In the genomic region with DNA sequence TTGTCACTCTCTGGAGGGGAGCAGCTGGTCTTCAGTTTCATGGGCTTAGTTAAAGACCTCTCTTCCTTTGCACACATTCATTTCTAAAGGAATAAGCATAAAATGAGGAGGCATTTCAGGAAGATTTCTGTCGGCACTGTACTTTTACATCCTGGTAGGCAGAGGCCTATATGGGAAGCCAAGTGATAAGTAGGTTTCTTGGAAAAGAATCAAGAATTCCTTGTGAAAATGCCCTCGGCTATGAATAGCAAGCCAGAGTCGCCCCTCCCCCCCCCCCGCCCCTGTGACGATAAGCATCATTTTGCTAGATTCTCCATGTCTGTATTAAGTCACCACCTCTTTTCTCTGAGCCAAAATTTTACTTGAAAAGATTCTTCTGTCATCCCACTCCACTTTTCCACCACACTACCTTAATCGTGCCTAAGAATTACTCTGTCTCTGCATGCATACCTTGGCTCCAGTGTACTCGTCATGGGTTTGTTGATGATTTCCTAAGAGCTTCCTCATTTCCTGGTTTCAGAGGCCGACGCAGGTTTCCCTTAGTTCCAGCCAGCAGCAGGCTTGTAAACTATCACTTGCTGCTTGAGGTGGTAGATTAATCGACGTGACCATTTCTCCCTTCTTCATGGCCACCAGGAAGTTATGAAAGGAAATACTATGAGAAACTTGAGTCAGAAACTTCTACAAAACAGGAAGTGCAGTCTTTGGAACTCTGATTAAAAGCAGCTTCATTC, we compare ENCODE assay signal across 11 mouse cellular contexts. TPM values are rescaled to one million over a fixed set of nuclear protein-coding genes. Genes with fewer than 3 reads are reported as not detected.
DNase-seq lines count a peak whose midpoint lies in the region; ATAC-seq and TF ChIP-seq lines count a peak whose summit lies in the region.
"Had no signal": no experiment of that assay in that cellular context is flagged by ENCODE, and none has a peak within 500 bp of the region (broad histone marks: within the 10 kb centered on the region; RNA-seq: fewer than 3 reads in every experiment).

No protein-coding gene starts in this region.

- H3K27me3 ChIP-seq in heart, adult 2 months (ENCODE audit: control insufficient read depth, insufficient read depth, low read length) = no peaks in the 10 kb centered on the region
- no peaks in the 10 kb centered on the region for H3K27me3 ChIP-seq in CH12.LX (replicated peaks)
- no peaks in the 10 kb centered on the region for H3K27me3 ChIP-seq in heart, postnatal 0 days (ENCODE audit: control insufficient read depth, insufficient read depth, low read length)
- H3K27me3 ChIP-seq: hindbrain, embryonic 15.5 days; midbrain, embryonic 13.5 days had no signal

- no peak overlapping the region for H3K4me3 ChIP-seq in heart, adult 2 months
- peak overlapping the region; percentile 20 to 50 (median 48) for H3K4me3 ChIP-seq in CH12.LX (replicated peaks in 1 of 3; ENCODE audit: low read depth in 2 of 3, low read length in 2 of 3, poor library complexity in 1 of 3)
- no peak overlapping the region for H3K4me3 ChIP-seq in heart, postnatal 0 days (ENCODE audit: low read depth, low read length)
- no peak overlapping the region for H3K4me3 ChIP-seq in left cerebral cortex, adult 2 months
- H3K4me3 ChIP-seq: hindbrain, embryonic 15.5 days; midbrain, embryonic 13.5 days had no signal

- peak; percentile 60; the same call in 1 of the 2 replicates for ATAC-seq in heart, postnatal 0 days (ENCODE audit: insufficient read depth, low read depth)
- ATAC-seq: midbrain, embryonic 13.5 days had no signal

- no peak for TF ChIP-seq EP300 in heart, adult 2 months (IDR thresholded peaks at IDR 0.05; ENCODE audit: insufficient read depth, low read depth, low read length)
- TF ChIP-seq EP300 in CH12.LX (IDR thresholded peaks at IDR 0.05; ENCODE audit: low read length) = no peak
- TF ChIP-seq EP300 in heart, postnatal 0 days (IDR thresholded peaks at IDR 0.05; ENCODE audit: low read depth) = no peak

- TF ChIP-seq CTCF in heart, adult 2 months (IDR thresholded peaks at IDR 0.05) = no peak
- TF ChIP-seq CTCF in CH12.LX (conservative IDR thresholded peaks at IDR 0.05 in 1 of 2, IDR thresholded peaks at IDR 0.05 in 1 of 2; ENCODE audit: low read depth in 2 of 2, low read length in 2 of 2) = no peak
- TF ChIP-seq CTCF in heart, postnatal 0 days (IDR thresholded peaks at IDR 0.05; ENCODE audit: low read depth) = no peak
- TF ChIP-seq CTCF in left cerebral cortex, adult 2 months (IDR thresholded peaks at IDR 0.05) = no peak

- H3K79me2 ChIP-seq in heart, adult 2 months (replicated peaks; ENCODE audit: control insufficient read depth, insufficient read depth, low read length) = no peaks in the 10 kb centered on the region
- H3K79me2 ChIP-seq in CH12.LX (replicated peaks; ENCODE audit: control insufficient read depth, extremely low read depth, insufficient read depth, poor library complexity, severe bottlenecking) = no peaks in the 10 kb centered on the region

- 28% methylated on average over 11 of the region's 11 CpGs for WGBS in heart, adult 2 months
- 27% methylated on average over 10 of the region's 11 CpGs for WGBS in heart, postnatal 0 days

- H3K27ac ChIP-seq in heart, adult 2 months = peak overlapping the region; percentile 65
- H3K27ac ChIP-seq in CH12.LX (ENCODE audit: insufficient read depth, low read depth) = no peak overlapping the region
- peak overlapping the region; percentile 82 for H3K27ac ChIP-seq in heart, postnatal 0 days (ENCODE audit: low read depth)
- no peak overlapping the region for H3K27ac ChIP-seq in left cerebral cortex, adult 2 months
- H3K27ac ChIP-seq: hindbrain, embryonic 15.5 days; midbrain, embryonic 13.5 days had no signal

- peak in 1 of 2 experiments; percentile 6 for DNase-seq in heart, adult 2 months
- DNase-seq in heart, adult 8-10 months (ENCODE audit: low spot score) = no peak
- DNase-seq in CH12.LX (ENCODE audit: extremely low read depth) = peak; percentile 37
- peak; percentile 31 for DNase-seq in heart, postnatal 0 days (ENCODE audit: low spot score)
- peak; percentile 7 to 19 for DNase-seq in lung, postnatal 4 days
- DNase-seq in ovary, postnatal 36 days (ENCODE audit: low spot score) = no peak
- no peak for DNase-seq in layer of hippocampus, adult 9-10 months (ENCODE audit: low spot score)
- DNase-seq in left cerebral cortex, adult 2 months (ENCODE audit: extremely low spot score in 1 of 2, low spot score in 2 of 2) = no peak
- DNase-seq: cerebellum, adult 8-10 months had no signal

- intact Hi-C loops in heart, adult 2 months (cut with DNase I) = loop anchor here (2.0 kb wide), 1 partner anchor 16 kb away; a partner anchor contains a TSS
- intact Hi-C loops in left cerebral cortex, adult 2 months (cut with DNase I) = no loop called here

- no peak for TF ChIP-seq POLR2A in heart, adult 2 months (IDR thresholded peaks at IDR 0.05; ENCODE audit: insufficient read depth, low read depth, low read length)
- 0 out of 2 replicates have a peak, but pooled peaks have one; percentile 27 for TF ChIP-seq POLR2A in CH12.LX (IDR thresholded peaks at IDR 0.05; ENCODE audit: low read depth, low read length)

- H3K36me3 ChIP-seq in heart, adult 2 months (ENCODE audit: control insufficient read depth, insufficient read depth, low read length) = peaks cover 5% of the 10 kb centered on the region
- H3K36me3 ChIP-seq in CH12.LX (replicated peaks in 1 of 2; ENCODE audit: control insufficient read depth in 1 of 2, insufficient read depth in 1 of 2, low read length in 1 of 2) = peaks cover 0 to 2% of the 10 kb centered on the region in 2 experiments
- H3K36me3 ChIP-seq in heart, postnatal 0 days (replicated peaks; ENCODE audit: control insufficient read depth, insufficient read depth, low read length) = 0 out of 2 replicates have a peak, but pooled peaks cover 5% of the 10 kb centered on the region
- H3K36me3 ChIP-seq: hindbrain, embryonic 15.5 days; midbrain, embryonic 13.5 days had no signal

- in situ Hi-C loops in CH12.LX (cut with MboI; ENCODE audit: low pct_ligation_motif_present, low pct_unique_long_range_greater_than_20kb, low sequenced_read_pairs) = no loop called here

- H3K4me2 ChIP-seq in CH12.LX (ENCODE audit: insufficient read depth, low read depth, poor library complexity, severe bottlenecking) = no peak overlapping the region
- peak overlapping the region; percentile 30 for H3K4me2 ChIP-seq in heart, postnatal 0 days (ENCODE audit: low read depth, low read length)
- H3K4me2 ChIP-seq: hindbrain, embryonic 15.5 days; midbrain, embryonic 13.5 days had no signal

- no peaks in the 10 kb centered on the region for H3K9me3 ChIP-seq in CH12.LX (replicated peaks; ENCODE audit: low read length)
- H3K9me3 ChIP-seq in heart, postnatal 0 days (replicated peaks; ENCODE audit: control insufficient read depth, low read length) = no peaks in the 10 kb centered on the region
- H3K9me3 ChIP-seq: hindbrain, embryonic 15.5 days; midbrain, embryonic 13.5 days had no signal

- peaks cover 2% of the 10 kb centered on the region; the same call in 1 of the 2 replicates for H3K4me1 ChIP-seq in heart, adult 2 months (ENCODE audit: control insufficient read depth, insufficient read depth, low read length)
- no peaks in the 10 kb centered on the region for H3K4me1 ChIP-seq in CH12.LX (ENCODE audit: control insufficient read depth in 1 of 2, insufficient read depth in 2 of 2)
- no peaks in the 10 kb centered on the region for H3K4me1 ChIP-seq in heart, postnatal 0 days (ENCODE audit: control insufficient read depth, insufficient read depth)
- H3K4me1 ChIP-seq: hindbrain, embryonic 15.5 days; midbrain, embryonic 13.5 days had no signal

- dilution Hi-C loops in CH12.LX (cut with MboI; ENCODE audit: extremely low pct_ligation_motif_present, extremely low pct_unique_long_range_greater_than_20kb, low sequenced_read_pairs) = no loop called here

- no peak overlapping the region for H3K9ac ChIP-seq in heart, adult 2 months (ENCODE audit: low read depth, low read length)
- no peak overlapping the region; the same call in 1 of the 2 replicates for H3K9ac ChIP-seq in CH12.LX (ENCODE audit: insufficient read depth, low read depth)
- no peak overlapping the region for H3K9ac ChIP-seq in heart, postnatal 0 days (replicated peaks; ENCODE audit: low read depth, low read length)
- H3K9ac ChIP-seq: hindbrain, embryonic 15.5 days; midbrain, embryonic 13.5 days had no signal

- TF ChIP-seq RAD21 in CH12.LX (IDR thresholded peaks at IDR 0.05; ENCODE audit: low read depth, low read length) = no peak

TF ChIP-seq in CH12.LX, 34 proteins besides CTCF, POLR2A, EP300 and RAD21:
- TF ChIP-seq ZMIZ1 (IDR thresholded peaks at IDR 0.05; ENCODE audit: low read depth, low read length) (no peak), TBP (conservative IDR thresholded peaks at IDR 0.05; ENCODE audit: low read depth, low read length) (0 out of 2 replicates have a peak, but pooled peaks have one; percentile 38), TCF12 (IDR thresholded peaks at IDR 0.05; ENCODE audit: low read depth, low read length) (no peak)
TF ChIP-seq in CH12.LX: peak in this region for 1.

RNA-seq across cellular contexts. Expression of a gene that starts 17.3 kb away (rescaled TPM):
- 10 to 100 TPM; 25.2 to 30.9 TPM for total RNA-seq in heart, adult 2 months (2021)
- 10.6 and 18.2 TPM in 2 replicates for polyA plus RNA-seq in heart, adult 2 months (2012; rRNA removed)
- total RNA-seq in heart, adult 8-10 months (2022) = 10 to 100 TPM; 23.2 to 32.6 (median 30.3) TPM
- total RNA-seq in CH12.LX (2012; rRNA removed) = 0.21 and 0.34 TPM in 2 replicates
- 1.6 TPM in 2 replicates for total RNA-seq in CH12.LX (2014; rRNA removed)
- polyA plus RNA-seq in CH12.LX (2012; ENCODE audit: insufficient read length, low read depth) = 0.59 and 0.60 TPM in 2 replicates
- 41.4 and 41.6 TPM in 2 replicates for total RNA-seq in heart, postnatal 0 days (2014; rRNA removed; ENCODE audit: low replicate concordance)
- polyA plus RNA-seq in heart, postnatal 0 days (2015; fragmentation: Nextera tagmentation; extraction: Ambion mirVana) = 28.3 and 28.9 TPM in 2 replicates
- 1 to 10 TPM; 3.8 to 4.3 TPM for total RNA-seq in left cerebral cortex, adult 2 months (2021)

Comparison
In these comparisons a context has a peak if more than half of its experiments do, and no peak if none do; other contexts are left out.
1. DNase-seq: peak in CH12.LX (single experiment), heart, postnatal 0 days (single experiment) and lung, postnatal 4 days (2 of 2); none in heart, adult 8-10 months (single experiment), ovary, postnatal 36 days (single experiment), layer of hippocampus, adult 9-10 months (single experiment) and left cerebral cortex, adult 2 months (0 of 2).
2. H3K27ac ChIP-seq: peak in heart, adult 2 months (single experiment) and heart, postnatal 0 days (single experiment); none in CH12.LX (single experiment) and left cerebral cortex, adult 2 months (single experiment).
3. H3K4me3 ChIP-seq: peak in CH12.LX (3 of 3); none in heart, adult 2 months (single experiment), heart, postnatal 0 days (single experiment) and left cerebral cortex, adult 2 months (single experiment).